Mouse (Mus musculus) liver, embryonic 14.5 days (tissue): ENCODE measurements at regions not wholly inside any gene's neighbourhood (a gene's known extent, or its start where the extent isn't known, plus 50 kb on each side); places are given as distances from the start of the nearest gene placed in this dataset.

ENCODE experiments used
- ATAC-seq: fragments of 200-750 bp; cut with Nextera tagmentation; 2 replicates; pipeline ENCODE4 v1.8.0; 2017; ENCODE audit warnings: moderate number of reproducible peaks, mild to moderate bottlenecking, moderate library complexity; ENCODE audit not compliant: insufficient read depth
- DNase-seq, 3 experiments: peaks; one replicate each; pipeline ENCODE4 v3.0.0-alpha.2; 2012 to 2013; ENCODE audit warnings: low read depth in 3 of 3, low spot score in 3 of 3
- H3K27ac ChIP-seq: fragments of 300-500 bp; sonication (generic); 2 replicates; pipeline ENCODE4 v1.5.1; 2014; ENCODE audit warnings: moderate library complexity, mild to moderate bottlenecking, control low read depth, inconsistent platforms
- H3K27me3 ChIP-seq: fragments of 300-500 bp; sonication (generic); 2 replicates; pipeline ENCODE4 v1.6.1; 2014; ENCODE audit warnings: mild to moderate bottlenecking, low read length, moderate library complexity; ENCODE audit not compliant: control insufficient read depth, insufficient read depth
- H3K36me3 ChIP-seq: fragments of 300-500 bp; sonication (generic); replicated peaks from 2 replicates; pipeline ENCODE4 v1.6.1; 2014; ENCODE audit warnings: low read depth; ENCODE audit not compliant: control insufficient read depth, insufficient read depth
- H3K4me1 ChIP-seq, 2 experiments: fragments of 200-500 bp in 1 of 2; fragments of 300-500 bp in 1 of 2; sonication (generic) in 1 of 2; replicated peaks; 2 replicates each; pipeline ENCODE4 v1.6.1; 2012 to 2014; ENCODE audit warnings: antibody characterized with exemption in 1 of 2, inconsistent platforms in 1 of 2, low read length in 1 of 2; ENCODE audit not compliant: control insufficient read depth in 2 of 2, insufficient read depth in 2 of 2
- H3K4me2 ChIP-seq: fragments of 300-500 bp; sonication (generic); 2 replicates; pipeline ENCODE4 v1.6.1; 2014; ENCODE audit warnings: low read depth, mild to moderate bottlenecking, control low read depth, moderate library complexity
- H3K4me3 ChIP-seq, 2 experiments: fragments of 200-500 bp in 1 of 2; fragments of 300-500 bp in 1 of 2; sonication (generic) in 1 of 2; 2 replicates each; pipeline ENCODE4 v1.5.1; 2012 to 2014; ENCODE audit warnings: low read depth in 2 of 2, low read length in 2 of 2, mild to moderate bottlenecking in 2 of 2, control low read depth in 1 of 2, inconsistent platforms in 1 of 2, moderate library complexity in 1 of 2; ENCODE audit not compliant: insufficient read depth in 1 of 2
- H3K9ac ChIP-seq: fragments of 300-500 bp; sonication (generic); replicated peaks from 2 replicates; pipeline ENCODE4 v1.6.1; 2014; ENCODE audit warnings: mild to moderate bottlenecking, control low read depth, moderate library complexity
- H3K9me3 ChIP-seq: fragments of 300-500 bp; sonication (generic); 2 replicates; pipeline ENCODE4 v1.6.1; 2016; ENCODE audit warnings: low read length, mixed read lengths; ENCODE audit not compliant: control insufficient read depth
- CTCF ChIP-seq: IDR thresholded peaks from 2 replicates; pipeline ENCODE4 v1.5.1; 2016; ENCODE audit warnings: antibody characterized with exemption, low read depth, control low read depth
- EP300 ChIP-seq: IDR thresholded peaks from 2 replicates; pipeline ENCODE4 v1.6.1; 2016; ENCODE audit warnings: antibody characterized with exemption, low read depth
- WGBS: fragments of 180-500 bp; shearing (Covaris S2); extraction: QIAGEN DNeasy Blood & Tissue Kit; methylation state at CpG from one replicate; pipeline ENCODE4 v1.1.7; 2014; ENCODE audit not compliant: insufficient replicate concordance; 5-methylcytosine and 5-hydroxymethylcytosine counted together

DNA sequence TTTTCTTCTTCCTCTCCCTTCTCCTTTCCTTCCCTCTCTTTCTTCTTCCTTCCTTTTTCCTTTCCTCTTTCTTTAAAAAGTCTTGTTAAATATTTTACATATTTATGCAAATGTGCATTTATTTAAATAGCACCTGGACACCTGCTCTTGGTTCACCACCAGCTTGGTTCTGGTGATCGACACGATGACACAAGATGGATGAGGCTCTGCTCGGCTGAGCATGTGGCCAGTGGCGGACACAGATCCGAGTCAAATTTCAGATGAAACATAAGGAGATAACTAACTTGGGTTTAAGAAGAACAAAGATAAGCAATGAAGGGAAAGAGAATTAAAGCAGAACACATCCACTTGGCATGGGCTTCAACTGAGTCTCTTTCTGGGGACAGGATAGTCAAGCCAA lies 1339.7 kb upstream of the A1bg start:
- H3K9ac ChIP-seq: no peak overlapping the region
- no peak overlapping the region for H3K4me3 ChIP-seq
- H3K36me3 ChIP-seq: no peaks in the 10 kb centered on the region
- ATAC-seq (no peak), DNase-seq (no peak)
- no peaks in the 10 kb centered on the region for H3K9me3 ChIP-seq
- no peaks in the 10 kb centered on the region for H3K27me3 ChIP-seq
- peaks cover 0 to 9% of the 10 kb centered on the region in 2 experiments; a peak in 2 of 4 replicates for H3K4me1 ChIP-seq
- TF ChIP-seq EP300 (no peak), CTCF (no peak)
- 76% methylated on average over 5 of the region's 5 CpGs for WGBS
- no peak overlapping the region for H3K4me2 ChIP-seq
- H3K27ac ChIP-seq: no peak overlapping the region

DNA sequence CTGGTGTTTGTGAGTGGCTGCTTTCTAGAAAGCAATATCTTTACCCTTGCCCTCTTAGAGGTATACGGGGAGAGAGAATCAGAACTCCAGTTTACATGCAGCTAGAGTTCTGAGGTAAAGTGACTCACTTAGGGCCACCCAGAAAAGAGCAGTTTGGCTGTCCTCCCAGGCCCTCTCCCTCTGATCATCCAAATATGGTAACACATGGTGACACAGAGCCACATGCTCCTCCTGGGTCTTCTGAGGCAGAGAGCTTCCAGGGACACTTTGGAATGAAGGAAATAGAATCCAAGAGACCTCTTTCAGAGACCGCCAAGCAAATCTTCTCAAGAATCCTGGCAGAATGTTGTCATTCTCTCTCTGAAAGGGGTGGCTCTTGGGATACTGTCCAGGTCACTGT lies 1338.7 kb upstream of the A1bg start:
- TF ChIP-seq EP300: no peak
- no peak overlapping the region for H3K4me3 ChIP-seq
- no peaks in the 10 kb centered on the region for H3K9me3 ChIP-seq
- no peak overlapping the region for H3K4me2 ChIP-seq
- no peaks in the 10 kb centered on the region for H3K36me3 ChIP-seq
- ATAC-seq (no peak), DNase-seq (no peak)
- 77% methylated on average over 2 of the region's 2 CpGs for WGBS
- H3K27ac ChIP-seq: no peak overlapping the region
- H3K27me3 ChIP-seq: no peaks in the 10 kb centered on the region
- peaks cover 0 to 13% of the 10 kb centered on the region in 2 experiments; a peak in 3 of 4 replicates for H3K4me1 ChIP-seq
- no peak overlapping the region for H3K9ac ChIP-seq

DNA sequence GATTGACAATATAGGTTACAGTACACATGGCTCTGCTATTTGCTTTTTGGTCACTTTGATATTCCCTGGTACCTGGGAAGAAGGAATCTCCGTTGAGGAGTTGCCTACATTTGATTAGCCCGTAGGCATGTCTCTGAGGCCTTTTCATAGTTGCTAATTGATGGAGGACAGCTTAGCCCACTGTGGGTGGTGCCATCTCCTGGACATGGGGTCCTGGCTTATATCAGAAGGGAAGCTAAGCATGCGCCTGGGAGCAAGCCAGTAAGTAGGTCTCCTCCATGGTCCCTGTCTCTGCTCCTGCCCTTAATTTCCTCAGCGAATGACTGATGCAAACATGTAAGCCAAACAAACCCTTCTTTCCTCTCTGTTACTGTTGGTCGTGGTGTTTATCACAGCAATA lies 1335.8 kb upstream of the A1bg start:
- Histone ChIP-seq H3K4me3 (no peak overlapping the region), H3K9ac (no peak overlapping the region), H3K9me3 (no peaks in the 10 kb centered on the region), H3K27me3 (no peaks in the 10 kb centered on the region), H3K4me1 (peaks cover 0 to 10% of the 10 kb centered on the region in 2 experiments; a peak in 3 of 4 replicates), H3K4me2 (no peak overlapping the region), H3K36me3 (no peaks in the 10 kb centered on the region), H3K27ac (no peak overlapping the region)
- TF ChIP-seq CTCF: no peak
- TF ChIP-seq EP300: no peak
- DNase-seq: no peak
- no peak for ATAC-seq
- 63% methylated on average over 5 of the region's 5 CpGs for WGBS

DNA sequence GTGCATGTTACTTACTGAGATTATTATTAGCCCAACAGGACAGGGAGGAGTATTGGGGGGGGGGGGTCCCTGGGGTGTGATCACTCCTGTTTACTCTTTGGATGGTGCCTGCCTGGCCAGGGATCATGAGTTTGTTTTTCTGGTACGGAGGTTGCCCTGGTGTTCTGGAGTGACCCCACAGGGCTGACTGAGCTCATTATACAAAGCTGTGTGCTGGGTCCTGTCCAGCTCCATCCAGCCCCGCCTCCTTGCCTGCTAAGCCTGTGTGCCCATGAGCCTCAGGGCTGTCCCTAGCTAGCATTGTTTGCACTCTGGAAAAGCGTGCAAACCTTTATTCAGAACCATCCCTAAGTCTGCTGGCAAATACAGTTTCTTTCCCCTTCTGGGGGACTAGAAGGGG lies 1335.1 kb upstream of the A1bg start:
- no peak overlapping the region for H3K9ac ChIP-seq
- TF ChIP-seq CTCF (no peak), EP300 (no peak)
- WGBS: 73% methylated on average over 3 of the region's 3 CpGs
- peaks cover 0 to 10% of the 10 kb centered on the region in 2 experiments; a peak in 3 of 4 replicates for H3K4me1 ChIP-seq
- H3K4me3 ChIP-seq: no peak overlapping the region
- DNase-seq (peak in 1 of 3 experiments; percentile 24), ATAC-seq (peak; percentile 58; the same call in 1 of the 2 replicates)
- H3K27ac ChIP-seq: no peak overlapping the region
- H3K36me3 ChIP-seq: no peaks in the 10 kb centered on the region
- H3K27me3 ChIP-seq: no peaks in the 10 kb centered on the region
- no peaks in the 10 kb centered on the region for H3K9me3 ChIP-seq
- no peak overlapping the region for H3K4me2 ChIP-seq

DNA sequence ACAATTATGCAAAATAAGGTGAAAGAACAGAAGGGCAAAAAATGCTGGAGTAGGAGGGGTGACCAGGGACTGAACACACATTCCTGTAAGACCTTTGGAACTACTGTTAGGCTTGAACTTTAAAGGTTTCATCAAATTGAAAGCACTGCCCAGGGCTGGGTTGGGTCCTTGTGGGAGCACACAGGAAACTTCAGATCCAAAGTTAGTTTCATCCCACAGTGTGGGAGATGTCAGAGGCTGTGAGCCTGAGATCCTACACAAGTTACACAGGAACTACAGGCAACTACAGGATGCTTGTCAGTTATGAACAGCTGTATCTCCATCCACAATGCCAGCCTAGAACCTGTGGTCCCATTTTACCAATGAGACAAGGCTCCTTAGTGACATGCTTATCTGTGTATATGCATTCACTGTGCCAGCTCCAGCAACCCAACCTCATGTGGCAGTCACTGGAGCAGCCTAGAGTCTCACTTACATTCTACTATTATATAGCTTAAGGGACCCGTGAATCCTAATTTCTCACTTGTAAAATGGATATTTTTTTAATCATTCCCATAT lies 1334.4 kb upstream of the A1bg start:
- Histone ChIP-seq H3K4me2 (no peak overlapping the region), H3K9ac (no peak overlapping the region), H3K4me1 (peaks cover 0 to 10% of the 10 kb centered on the region in 2 experiments; a peak in 3 of 4 replicates), H3K27me3 (no peaks in the 10 kb centered on the region), H3K4me3 (no peak overlapping the region), H3K9me3 (no peaks in the 10 kb centered on the region), H3K27ac (no peak overlapping the region), H3K36me3 (no peaks in the 10 kb centered on the region)
- DNase-seq: no peak
- no peak for TF ChIP-seq CTCF
- no peak for TF ChIP-seq EP300
- 58% methylated on average over 1 of the region's 1 CpGs for WGBS
- ATAC-seq: no peak
